Mouse (Mus musculus) intestine, embryonic 16.5 days (tissue): Measurements from ENCODE around the gene Mrrf. TPM values are rescaled to one million over a fixed set of nuclear protein-coding genes. Genes with fewer than 3 reads are reported as not detected.

ENCODE experiments used
- polyA plus RNA-seq: library from polyadenylated mRNA; unstranded; fragments of >200 nt; fragmentation: Nextera tagmentation; extraction: Ambion mirVana; gene quantifications from 2 replicates; pipeline ENCODE4 v1.2.1, GENCODE M21; 2015

Mrrf gene
- polyA plus RNA-seq, 1 experiment from 2014 or later: 32.3 TPM

Other genes starting within 250 kb of the Mrrf start
- gene Ttll11, start 156.5 kb upstream of the Mrrf start, polyA plus RNA-seq: 0.10 and 0.18 TPM in 2 replicates
- 334 and 351 TPM in 2 replicates for gene Ndufa8, start 87.0 kb upstream of the Mrrf start, polyA plus RNA-seq
- gene Morn5, start 86.9 kb upstream of the Mrrf start, polyA plus RNA-seq: 0.26 TPM in 1 of 2 replicates, not detected in the other
- 0.98 TPM in 2 replicates for gene Lhx6, start 31.0 kb upstream of the Mrrf start, polyA plus RNA-seq
- 45.4 and 49.3 TPM in 2 replicates for gene Rbm18, start 384 bp downstream of the Mrrf start, polyA plus RNA-seq
- 29.1 and 29.8 TPM in 2 replicates for gene Ptgs1, start 94.0 kb downstream of the Mrrf start, polyA plus RNA-seq
- not detected in 2 replicates for gene Olfr338, start 237.1 kb downstream of the Mrrf start, polyA plus RNA-seq